Mouse (Mus musculus) CH12.LX (cell line): ENCODE results near the gene Adam11.

Source experiments
- BHLHE40 ChIP-seq: IDR thresholded peaks from 2 replicates; pipeline ENCODE4 v1.6.1; 2011; ENCODE audit warnings: mild to moderate bottlenecking, low read depth, low read length, improper control_type of control experiment
- CHD2 ChIP-seq: IDR thresholded peaks from 2 replicates; pipeline ENCODE4 v1.6.1; 2011; ENCODE audit warnings: low read length, improper control_type of control experiment
- CTCF ChIP-seq, 2 experiments: IDR thresholded peaks in 1 of 2; conservative IDR thresholded peaks in 1 of 2; 2 replicates each; pipeline ENCODE4 v1.5.1; 2011 to 2012; ENCODE audit warnings: low read depth in 2 of 2, low read length in 2 of 2, improper control_type of control experiment in 1 of 2, inconsistent platforms in 1 of 2, mild to moderate bottlenecking in 1 of 2, moderate library complexity in 1 of 2
- ELF1 ChIP-seq: IDR thresholded peaks from 2 replicates; pipeline ENCODE4 v1.6.1; 2014; ENCODE audit warnings: low read depth, mild to moderate bottlenecking, inconsistent platforms, low read length, improper control_type of control experiment
- ETS1 ChIP-seq: conservative IDR thresholded peaks from 2 replicates; pipeline ENCODE4 v1.6.1; 2012; ENCODE audit warnings: low read depth, mild to moderate bottlenecking, inconsistent platforms, low read length, improper control_type of control experiment, moderate library complexity
- ZNF384 ChIP-seq: IDR thresholded peaks from 2 replicates; pipeline ENCODE4 v1.6.1; 2012; ENCODE audit warnings: low read depth, low read length, improper control_type of control experiment, inconsistent platforms

- TF ChIP-seq ETS1 (no peak), BHLHE40 (no peak), CTCF (conservative IDR thresholded peaks at IDR 0.05 in 1 of 2, IDR thresholded peaks at IDR 0.05 in 1 of 2; ENCODE audit: low read depth in 2 of 2, low read length in 2 of 2) (no peak), ZNF384 (no peak), CHD2 (no peak), ELF1 (no peak)
Measured at GRCm38 (mm10) chr11:102779081-102779638, 17.9 kb downstream of the Adam11 start.
